Comparison of ENCODE assay signal across 11 mouse cellular contexts in the genomic region with DNA sequence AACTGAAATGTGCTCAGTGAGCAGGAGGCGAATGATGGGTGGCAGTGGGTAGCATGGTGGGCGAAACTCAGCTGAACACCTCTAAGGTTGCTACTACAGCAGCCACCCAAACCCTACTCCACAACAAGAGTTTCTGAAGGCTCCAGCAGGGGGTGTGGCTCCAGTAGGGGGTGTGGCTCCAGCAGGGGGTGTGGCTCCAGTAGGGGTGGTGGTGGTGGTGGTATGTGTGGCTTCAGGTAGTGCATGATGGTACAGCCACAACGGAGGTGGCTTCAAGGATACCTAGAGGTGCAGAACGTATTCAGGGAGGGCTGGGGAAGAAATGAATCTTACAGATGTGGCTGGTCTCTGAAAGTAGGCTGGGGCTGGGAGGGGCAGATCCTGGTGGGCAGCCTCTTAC. TPM values are rescaled to one million over a fixed set of nuclear protein-coding genes. Genes with fewer than 3 reads are reported as not detected.
DNase-seq lines count a peak whose midpoint lies in the region; ATAC-seq and TF ChIP-seq lines count a peak whose summit lies in the region.
"Had no signal": no experiment of that assay in that cellular context is flagged by ENCODE, and none has a peak within 500 bp of the region (broad histone marks: within the 10 kb centered on the region; RNA-seq: fewer than 3 reads in every experiment).

No protein-coding gene starts in this region.

- no peak overlapping the region for H3K4me2 ChIP-seq in forebrain, embryonic 13.5 days
- H3K4me2 ChIP-seq in forebrain, embryonic 14.5 days (ENCODE audit: low read length), result no peak overlapping the region
- H3K4me2 ChIP-seq in liver, postnatal 0 days (ENCODE audit: low read depth, low read length), result no peak overlapping the region
- H3K4me2 ChIP-seq: limb, embryonic 12.5 days had no signal

- ATAC-seq in forebrain, embryonic 13.5 days, result no peak
- no peak for ATAC-seq in forebrain, embryonic 14.5 days
- no peak for ATAC-seq in liver, postnatal 0 days

- H3K27ac ChIP-seq in forebrain, embryonic 13.5 days, result 0 out of 2 replicates have a peak overlapping the region, but pooled peaks have one; percentile 51
- no peak overlapping the region for H3K27ac ChIP-seq in forebrain, embryonic 14.5 days (ENCODE audit: low read depth, low read length)
- H3K27ac ChIP-seq in liver, postnatal 0 days (ENCODE audit: low read depth), result no peak overlapping the region
- H3K27ac ChIP-seq: heart, embryonic 10.5 days; limb, embryonic 12.5 days had no signal

- DNase-seq in forebrain, embryonic 14.5 days (ENCODE audit: low spot score), result no peak
- DNase-seq in spleen, adult 12 weeks (ENCODE audit: low spot score), result peak; percentile 13
- DNase-seq in spleen, postnatal 36 days (ENCODE audit: low spot score in 2 of 2), result no peak
- peak; percentile 62 for DNase-seq in liver, postnatal 0 days
- DNase-seq in yolk sac, embryonic 10.5 days (ENCODE audit: low spot score), result peak; percentile 17
- DNase-seq in gastrocnemius, postnatal 4 days (ENCODE audit: low spot score in 2 of 2), result no peak
- no peak for DNase-seq in kidney, adult 11 months
- DNase-seq: lung, postnatal 36 days had no signal

- H3K9me3 ChIP-seq in forebrain, embryonic 13.5 days (replicated peaks), result no peaks in the 10 kb centered on the region
- H3K9me3 ChIP-seq in forebrain, embryonic 14.5 days (replicated peaks; ENCODE audit: control insufficient read depth, low read length), result no peaks in the 10 kb centered on the region
- no peaks in the 10 kb centered on the region for H3K9me3 ChIP-seq in liver, postnatal 0 days (ENCODE audit: low read length)
- H3K9me3 ChIP-seq: heart, embryonic 10.5 days; limb, embryonic 12.5 days had no signal

- peaks cover 76% of the 10 kb centered on the region for H3K36me3 ChIP-seq in forebrain, embryonic 13.5 days (ENCODE audit: poor library complexity, severe bottlenecking)
- peaks cover 69% of the 10 kb centered on the region for H3K36me3 ChIP-seq in forebrain, embryonic 14.5 days (ENCODE audit: control insufficient read depth, insufficient read depth, low read length)
- no peaks in the 10 kb centered on the region for H3K36me3 ChIP-seq in liver, postnatal 0 days (replicated peaks; ENCODE audit: insufficient read depth, low read length)
- H3K36me3 ChIP-seq: heart, embryonic 10.5 days; limb, embryonic 12.5 days had no signal

- peaks cover 79% of the 10 kb centered on the region for H3K4me1 ChIP-seq in forebrain, embryonic 13.5 days
- peaks cover 49% of the 10 kb centered on the region for H3K4me1 ChIP-seq in forebrain, embryonic 14.5 days (ENCODE audit: control insufficient read depth, insufficient read depth, low read length)
- peaks cover 14% of the 10 kb centered on the region for H3K4me1 ChIP-seq in liver, postnatal 0 days (ENCODE audit: insufficient read depth)

- 81% methylated on average over 4 of the region's 4 CpGs for WGBS in forebrain, embryonic 13.5 days
- 82% methylated on average over 4 of the region's 4 CpGs for WGBS in forebrain, embryonic 14.5 days
- WGBS in liver, postnatal 0 days (ENCODE audit: insufficient replicate concordance), result 51% methylated on average over 4 of the region's 4 CpGs

- H3K4me3 ChIP-seq in forebrain, embryonic 13.5 days, result no peak overlapping the region
- H3K4me3 ChIP-seq in forebrain, embryonic 14.5 days (ENCODE audit: low read depth, low read length), result no peak overlapping the region
- H3K4me3 ChIP-seq in liver, postnatal 0 days (ENCODE audit: low read depth, low read length), result no peak overlapping the region
- H3K4me3 ChIP-seq: heart, embryonic 10.5 days; limb, embryonic 12.5 days had no signal

- 0 out of 2 replicates have a peak, but pooled peaks have one; percentile 14 for TF ChIP-seq CTCF in liver, postnatal 0 days (IDR thresholded peaks at IDR 0.05; ENCODE audit: low read depth)

- TF ChIP-seq EP300 in liver, postnatal 0 days (IDR thresholded peaks at IDR 0.05; ENCODE audit: low read depth), result no peak

- no peak overlapping the region for H3K9ac ChIP-seq in forebrain, embryonic 13.5 days
- no peak overlapping the region for H3K9ac ChIP-seq in forebrain, embryonic 14.5 days (ENCODE audit: low read length)
- no peak overlapping the region for H3K9ac ChIP-seq in liver, postnatal 0 days (replicated peaks)
- H3K9ac ChIP-seq: limb, embryonic 12.5 days had no signal

- no peaks in the 10 kb centered on the region for H3K27me3 ChIP-seq in forebrain, embryonic 13.5 days
- no peaks in the 10 kb centered on the region for H3K27me3 ChIP-seq in forebrain, embryonic 14.5 days (replicated peaks; ENCODE audit: control insufficient read depth, insufficient read depth, low read length)
- H3K27me3 ChIP-seq in liver, postnatal 0 days (ENCODE audit: insufficient read depth, low read length), result no peaks in the 10 kb centered on the region

RNA-seq across cellular contexts. Expression of gene Lrp8, which starts 5.7 kb away (rescaled TPM):
- 37.2 and 42.6 TPM in 2 replicates for polyA plus RNA-seq in forebrain, embryonic 13.5 days (2015; fragmentation: Nextera tagmentation; extraction: Ambion mirVana)
- polyA plus RNA-seq in forebrain, embryonic 14.5 days (2014; fragmentation: Nextera tagmentation; extraction: Ambion mirVana), result 33.5 and 48.5 TPM in 2 replicates
- 0.61 and 0.63 TPM in 2 replicates for polyA plus RNA-seq in liver, postnatal 0 days (2015; fragmentation: Nextera tagmentation; extraction: Ambion mirVana)
- total RNA-seq in gastrocnemius, postnatal 4 days (2021), result 1 to 10 TPM; 2.4 to 2.6 TPM

Comparison
In these comparisons a context has a peak if more than half of its experiments do, and no peak if none do; other contexts are left out.
1. DNase-seq: peak in spleen, adult 12 weeks (single experiment), liver, postnatal 0 days (single experiment) and yolk sac, embryonic 10.5 days (single experiment); none in forebrain, embryonic 14.5 days (single experiment), spleen, postnatal 36 days (0 of 2), gastrocnemius, postnatal 4 days (0 of 2) and kidney, adult 11 months (single experiment).
2. RNA of gene Lrp8, which starts 5.7 kb away (polyA plus RNA-seq): 37.2 to 42.6 TPM in forebrain, embryonic 13.5 days and 33.5 to 48.5 TPM in forebrain, embryonic 14.5 days; 0.61 to 0.63 TPM in liver, postnatal 0 days; every median in the first group is over 10 times any median in the second.